Mouse (Mus musculus): ENCODE measurements around the gene Krt80.

- TF ChIP-seq GATA1 (IDR thresholded peaks at IDR 0.05; ENCODE audit: borderline replicate concordance, low read length), result no peak
- no peak for TF ChIP-seq FLI1 (IDR thresholded peaks at IDR 0.05; ENCODE audit: low read length)
Measured at GRCm38 (mm10) chr15:101368502-101369381, 1.2 kb downstream of the Krt80 start.

Data from megakaryocyte, embryonic 14.5 days (primary cell).